Mouse (Mus musculus) ES-Bruce4 (cell line): ENCODE measurements at regions not wholly inside any gene's neighbourhood (a gene's known extent, or its start where the extent isn't known, plus 50 kb on each side); places are given as distances from the start of the nearest gene placed in this dataset.

Source experiments
- H3K27ac ChIP-seq: 2 replicates; pipeline ENCODE4 v1.5.1; 2012; ENCODE audit warnings: low read length, inconsistent platforms; ENCODE audit not compliant: insufficient read depth
- H3K27me3 ChIP-seq: 2 replicates; pipeline ENCODE4 v1.6.1; 2012; ENCODE audit warnings: mild to moderate bottlenecking, low read length, inconsistent platforms; ENCODE audit not compliant: control insufficient read depth, poor library complexity, insufficient read depth, severe bottlenecking
- H3K36me3 ChIP-seq: 2 replicates; pipeline ENCODE4 v1.6.1; 2012; ENCODE audit warnings: inconsistent platforms, mild to moderate bottlenecking, low read length, moderate library complexity; ENCODE audit not compliant: control insufficient read depth, poor library complexity, insufficient read depth, severe bottlenecking
- H3K4me1 ChIP-seq: one replicate; pipeline ENCODE4 v1.8.1; 2011; ENCODE audit warnings: low read length; ENCODE audit not compliant: control insufficient read depth, insufficient read depth
- H3K4me3 ChIP-seq: 2 replicates; pipeline ENCODE4 v1.5.1; 2011; ENCODE audit warnings: low read depth, mild to moderate bottlenecking, low read length
- H3K9ac ChIP-seq: 2 replicates; pipeline ENCODE4 v1.6.1; 2012; ENCODE audit warnings: low read depth, mild to moderate bottlenecking, inconsistent platforms; ENCODE audit not compliant: poor library complexity, severe bottlenecking
- H3K9me3 ChIP-seq: replicated peaks from 2 replicates; pipeline ENCODE4 v1.6.1; 2012; ENCODE audit warnings: mild to moderate bottlenecking, low read length, inconsistent platforms; ENCODE audit not compliant: control insufficient read depth, poor library complexity, insufficient read depth, severe bottlenecking
- CTCF ChIP-seq: IDR thresholded peaks from one replicate; pipeline ENCODE4 v1.8.1; 2011; ENCODE audit warnings: low read depth, low read length
- EP300 ChIP-seq: IDR thresholded peaks from 2 replicates; pipeline ENCODE4 v1.6.1; 2011; ENCODE audit warnings: low read depth, low read length; ENCODE audit not compliant: insufficient read depth
- POLR2A ChIP-seq: IDR thresholded peaks from one replicate; pipeline ENCODE4 v1.8.1; 2011; ENCODE audit warnings: low read length; ENCODE audit not compliant: insufficient read depth

- no peaks in the 10 kb centered on the region for H3K9me3 ChIP-seq
- H3K4me1 ChIP-seq, result no peaks in the 10 kb centered on the region
- no peaks in the 10 kb centered on the region for H3K27me3 ChIP-seq
- no peak overlapping the region for H3K27ac ChIP-seq
- no peaks in the 10 kb centered on the region for H3K36me3 ChIP-seq
- H3K4me3 ChIP-seq, result no peak overlapping the region
- H3K9ac ChIP-seq, result no peak overlapping the region
- TF ChIP-seq POLR2A (no peak), CTCF (no peak), EP300 (no peak)
These were observed 411.9 kb upstream of the Gm765 start for GRCm38 (mm10) chr6:98754487-98754886.

GRCm38 (mm10) chr6:98748618-98749017, 406.1 kb upstream of the Gm765 start:
- Histone ChIP-seq H3K9ac (no peak overlapping the region), H3K4me1 (no peaks in the 10 kb centered on the region), H3K9me3 (no peaks in the 10 kb centered on the region), H3K36me3 (no peaks in the 10 kb centered on the region), H3K4me3 (no peak overlapping the region), H3K27me3 (no peaks in the 10 kb centered on the region), H3K27ac (no peak overlapping the region)
- TF ChIP-seq POLR2A (no peak), EP300 (no peak), CTCF (no peak)

- Histone ChIP-seq H3K27me3 (no peaks in the 10 kb centered on the region), H3K36me3 (no peaks in the 10 kb centered on the region), H3K4me1 (no peaks in the 10 kb centered on the region), H3K9me3 (no peaks in the 10 kb centered on the region), H3K4me3 (no peak overlapping the region), H3K27ac (no peak overlapping the region), H3K9ac (no peak overlapping the region)
- TF ChIP-seq EP300 (no peak), POLR2A (no peak), CTCF (no peak)
These were observed 404.4 kb upstream of the Gm765 start for GRCm38 (mm10) chr6:98746976-98747375.

GRCm38 (mm10) chr6:98740447-98740846, 397.9 kb upstream of the Gm765 start:
- H3K27ac ChIP-seq, result no peak overlapping the region
- no peak overlapping the region for H3K9ac ChIP-seq
- no peaks in the 10 kb centered on the region for H3K4me1 ChIP-seq
- no peak for TF ChIP-seq POLR2A
- no peak for TF ChIP-seq CTCF
- no peak for TF ChIP-seq EP300
- no peaks in the 10 kb centered on the region for H3K27me3 ChIP-seq
- no peaks in the 10 kb centered on the region for H3K9me3 ChIP-seq
- no peaks in the 10 kb centered on the region for H3K36me3 ChIP-seq
- H3K4me3 ChIP-seq, result no peak overlapping the region

GRCm38 (mm10) chr6:98731010-98731530, 388.5 kb upstream of the Gm765 start:
- Histone ChIP-seq H3K36me3 (no peaks in the 10 kb centered on the region), H3K4me3 (no peak overlapping the region), H3K9me3 (no peaks in the 10 kb centered on the region), H3K27me3 (no peaks in the 10 kb centered on the region), H3K9ac (no peak overlapping the region), H3K27ac (no peak overlapping the region), H3K4me1 (no peaks in the 10 kb centered on the region)
- TF ChIP-seq POLR2A (no peak), EP300 (no peak), CTCF (no peak)

GRCm38 (mm10) chr6:98726605-98727144, 384.1 kb upstream of the Gm765 start:
- TF ChIP-seq EP300 (no peak), CTCF (no peak), POLR2A (no peak)
- Histone ChIP-seq H3K9ac (no peak overlapping the region), H3K27ac (no peak overlapping the region), H3K4me1 (no peaks in the 10 kb centered on the region), H3K9me3 (no peaks in the 10 kb centered on the region), H3K36me3 (no peaks in the 10 kb centered on the region), H3K27me3 (no peaks in the 10 kb centered on the region), H3K4me3 (no peak overlapping the region)
